Mouse (Mus musculus): ENCODE measurements around the gene Dkkl1.
"Not testable (repeated sequence)": the region's sequence is repeated elsewhere in the genome, so short reads cannot be mapped to it uniquely, and the experiment has no call there.

Gene Dkkl1

GRCm38 (mm10) chr7:45211851-45212251 lies at the start of gene Dkkl1:
Dkkl1 (minus strand) TSS chr7:45212147.
- DNase-seq (ENCODE audit: extremely low spot score, low spot score), result no peak

- no peak for DNase-seq (ENCODE audit: extremely low spot score, low spot score)
These were observed 47.3 kb upstream of the Dkkl1 start for GRCm38 (mm10) chr7:45259281-45259680.

- no peak for DNase-seq (ENCODE audit: extremely low spot score, low spot score)
These were observed 45.3 kb upstream of the Dkkl1 start for GRCm38 (mm10) chr7:45257063-45257840.

GRCm38 (mm10) chr7:45255822-45256221 lies 43.9 kb upstream of the Dkkl1 start:
- DNase-seq (ENCODE audit: extremely low spot score, low spot score), result not testable (repeated sequence)

GRCm38 (mm10) chr7:45253806-45254205 lies 41.9 kb upstream of the Dkkl1 start:
- DNase-seq (ENCODE audit: extremely low spot score, low spot score), result no peak

GRCm38 (mm10) chr7:45247666-45248065 lies 35.7 kb upstream of the Dkkl1 start:
- DNase-seq (ENCODE audit: extremely low spot score, low spot score), result no peak

- DNase-seq (ENCODE audit: extremely low spot score, low spot score), result no peak
These were observed 29.4 kb upstream of the Dkkl1 start for GRCm38 (mm10) chr7:45241389-45241749.

GRCm38 (mm10) chr7:45240633-45241388 lies 28.9 kb upstream of the Dkkl1 start, which contains the start of gene Slc6a16:
Slc6a16 (plus strand) TSS chr7:45241085.
- peak; percentile 63 for DNase-seq (ENCODE audit: extremely low spot score, low spot score)

GRCm38 (mm10) chr7:45240109-45240508 lies 28.2 kb upstream of the Dkkl1 start:
- no peak for DNase-seq (ENCODE audit: extremely low spot score, low spot score)

- DNase-seq (ENCODE audit: extremely low spot score, low spot score), result no peak
These were observed 27.0 kb upstream of the Dkkl1 start, which contains the start of gene Cd37 for GRCm38 (mm10) chr7:45238723-45239496. Cd37 (minus strand) TSS chr7:45239115.

- DNase-seq (ENCODE audit: extremely low spot score, low spot score), result no peak
These were observed 26.1 kb upstream of the Dkkl1 start for GRCm38 (mm10) chr7:45237747-45238699.

GRCm38 (mm10) chr7:45235656-45236180 lies 23.8 kb upstream of the Dkkl1 start:
- DNase-seq (ENCODE audit: extremely low spot score, low spot score), result no peak

- DNase-seq (ENCODE audit: extremely low spot score, low spot score), result peak; percentile 72
These were observed 23.1 kb upstream of the Dkkl1 start for GRCm38 (mm10) chr7:45234922-45235571.

GRCm38 (mm10) chr7:45234333-45234841 lies 22.4 kb upstream of the Dkkl1 start:
- DNase-seq (ENCODE audit: extremely low spot score, low spot score), result peak; percentile 57

- no peak for DNase-seq (ENCODE audit: extremely low spot score, low spot score)
These were observed 21.8 kb upstream of the Dkkl1 start for GRCm38 (mm10) chr7:45233580-45234332.

GRCm38 (mm10) chr7:45232716-45233465 lies 20.9 kb upstream of the Dkkl1 start:
- no peak for DNase-seq (ENCODE audit: extremely low spot score, low spot score)

- DNase-seq (ENCODE audit: extremely low spot score, low spot score), result peak; percentile 12
These were observed 20.0 kb upstream of the Dkkl1 start for GRCm38 (mm10) chr7:45231941-45232340.

- DNase-seq (ENCODE audit: extremely low spot score, low spot score), result no peak
These were observed 19.2 kb upstream of the Dkkl1 start for GRCm38 (mm10) chr7:45231192-45231591.
